Mouse (Mus musculus): ENCODE data around the gene Ovol1. TPM values are rescaled to one million over a fixed set of nuclear protein-coding genes. Genes with fewer than 3 reads are reported as not detected.

Gene Ovol1
- 0.83 and 1.3 TPM in 2 replicates for polyA plus RNA-seq (2016; fragmentation: Nextera tagmentation; extraction: Ambion mirVana)

GRCm38 (mm10) chr19:5560457-5561041 is at the start of gene Ovol1:
Gene Ovol1 (minus strand): TSS chr19:5560646.
- Histone ChIP-seq H3K36me3 (replicated peaks) (no peaks in the 10 kb centered on the region), H3K4me1 (peaks cover 24% of the 10 kb centered on the region), H3K27ac (replicated peaks) (no peak within 1 kb of the TSS), H3K27me3 (replicated peaks; ENCODE audit: low read depth, poor library complexity, severe bottlenecking) (peaks cover 100% of the 10 kb centered on the region), H3K4me3 (peak within 1 kb of the TSS; percentile 55), H3K9me3 (no peaks in the 10 kb centered on the region)
- peak; percentile 68 for DNase-seq (ENCODE audit: low spot score)
- under 1% methylated on average over 57 of the region's 57 CpGs for WGBS

- under 1% methylated on average over 55 of the region's 55 CpGs for WGBS
- Histone ChIP-seq H3K4me1 (peaks cover 23% of the 10 kb centered on the region), H3K27me3 (replicated peaks; ENCODE audit: low read depth, poor library complexity, severe bottlenecking) (no peaks in the 10 kb centered on the region), H3K27ac (replicated peaks) (peak within 1 kb of the TSS; percentile 100), H3K9me3 (no peaks in the 10 kb centered on the region), H3K36me3 (replicated peaks) (peaks cover 43% of the 10 kb centered on the region), H3K4me3 (peak within 1 kb of the TSS; percentile 86)
- DNase-seq (ENCODE audit: low spot score) = peak; percentile 94
Observed at GRCm38 (mm10) chr19:5609547-5610404, 49.3 kb upstream of the Ovol1 start, which contains the start of gene Kat5. Gene Kat5 (minus strand): TSS chr19:5610237.

GRCm38 (mm10) chr19:5609171-5609546 is 48.7 kb upstream of the Ovol1 start:
- DNase-seq (ENCODE audit: low spot score) = no peak
- peak overlapping the region; percentile 100 for H3K27ac ChIP-seq (replicated peaks)
- 66% methylated on average over 10 of the region's 10 CpGs for WGBS
- H3K4me1 ChIP-seq = peaks cover 23% of the 10 kb centered on the region
- peaks cover 49% of the 10 kb centered on the region for H3K36me3 ChIP-seq (replicated peaks)
- H3K4me3 ChIP-seq = peak overlapping the region; percentile 86
- no peaks in the 10 kb centered on the region for H3K27me3 ChIP-seq (replicated peaks; ENCODE audit: low read depth, poor library complexity, severe bottlenecking)
- H3K9me3 ChIP-seq = no peaks in the 10 kb centered on the region

- no peaks in the 10 kb centered on the region for H3K27me3 ChIP-seq (replicated peaks; ENCODE audit: low read depth, poor library complexity, severe bottlenecking)
- peak overlapping the region; percentile 100; the same call in 1 of the 2 replicates for H3K27ac ChIP-seq (replicated peaks)
- no peaks in the 10 kb centered on the region for H3K9me3 ChIP-seq
- H3K4me1 ChIP-seq = peaks cover 26% of the 10 kb centered on the region
- H3K36me3 ChIP-seq (replicated peaks) = peaks cover 54% of the 10 kb centered on the region
- H3K4me3 ChIP-seq = peak overlapping the region; percentile 86
- DNase-seq (ENCODE audit: low spot score) = no peak
- WGBS = 96% methylated on average over 13 of the region's 13 CpGs
Observed at GRCm38 (mm10) chr19:5608707-5609106, 48.3 kb upstream of the Ovol1 start.

GRCm38 (mm10) chr19:5607705-5608410 is 47.4 kb upstream of the Ovol1 start:
- 95% methylated on average over 26 of the region's 26 CpGs for WGBS
- Histone ChIP-seq H3K27me3 (replicated peaks; ENCODE audit: low read depth, poor library complexity, severe bottlenecking) (no peaks in the 10 kb centered on the region), H3K27ac (replicated peaks) (no peak overlapping the region), H3K36me3 (replicated peaks) (peaks cover 62% of the 10 kb centered on the region), H3K4me1 (peaks cover 34% of the 10 kb centered on the region), H3K4me3 (peak overlapping the region; percentile 86; the same call in 1 of the 2 replicates), H3K9me3 (no peaks in the 10 kb centered on the region)
- DNase-seq (ENCODE audit: low spot score) = no peak

- peaks cover 64% of the 10 kb centered on the region for H3K36me3 ChIP-seq (replicated peaks)
- no peak overlapping the region for H3K4me3 ChIP-seq
- no peak overlapping the region for H3K27ac ChIP-seq (replicated peaks)
- no peaks in the 10 kb centered on the region for H3K27me3 ChIP-seq (replicated peaks; ENCODE audit: low read depth, poor library complexity, severe bottlenecking)
- no peaks in the 10 kb centered on the region for H3K9me3 ChIP-seq
- DNase-seq (ENCODE audit: low spot score) = no peak
- 90% methylated on average over 8 of the region's 8 CpGs for WGBS
- H3K4me1 ChIP-seq = peaks cover 40% of the 10 kb centered on the region
Observed at GRCm38 (mm10) chr19:5606196-5606595, 45.8 kb upstream of the Ovol1 start.

GRCm38 (mm10) chr19:5605126-5605525 is 44.7 kb upstream of the Ovol1 start:
- peaks cover 30% of the 10 kb centered on the region for H3K4me1 ChIP-seq
- no peaks in the 10 kb centered on the region for H3K9me3 ChIP-seq
- peaks cover 64% of the 10 kb centered on the region for H3K36me3 ChIP-seq (replicated peaks)
- WGBS = 94% methylated on average over 7 of the region's 7 CpGs
- no peak overlapping the region for H3K4me3 ChIP-seq
- no peak for DNase-seq (ENCODE audit: low spot score)
- H3K27ac ChIP-seq (replicated peaks) = no peak overlapping the region
- no peaks in the 10 kb centered on the region for H3K27me3 ChIP-seq (replicated peaks; ENCODE audit: low read depth, poor library complexity, severe bottlenecking)

- Histone ChIP-seq H3K27ac (replicated peaks) (no peak overlapping the region), H3K4me1 (peaks cover 22% of the 10 kb centered on the region), H3K9me3 (no peaks in the 10 kb centered on the region), H3K4me3 (peak overlapping the region; percentile 86), H3K36me3 (replicated peaks) (peaks cover 60% of the 10 kb centered on the region), H3K27me3 (replicated peaks; ENCODE audit: low read depth, poor library complexity, severe bottlenecking) (no peaks in the 10 kb centered on the region)
- no peak for DNase-seq (ENCODE audit: low spot score)
- WGBS = 86% methylated on average over 7 of the region's 7 CpGs
Observed at GRCm38 (mm10) chr19:5603664-5604063, 43.2 kb upstream of the Ovol1 start.

GRCm38 (mm10) chr19:5601752-5602541 is 41.5 kb upstream of the Ovol1 start, which contains the start of gene Rnaseh2c:
Gene Rnaseh2c (plus strand): TSS chr19:5601873.
- Histone ChIP-seq H3K27ac (replicated peaks) (peak within 1 kb of the TSS; percentile 95), H3K4me1 (peaks cover 18% of the 10 kb centered on the region), H3K36me3 (replicated peaks) (peaks cover 43% of the 10 kb centered on the region), H3K27me3 (replicated peaks; ENCODE audit: low read depth, poor library complexity, severe bottlenecking) (no peaks in the 10 kb centered on the region), H3K4me3 (peak within 1 kb of the TSS; percentile 86), H3K9me3 (no peaks in the 10 kb centered on the region)
- WGBS = under 1% methylated on average over 64 of the region's 64 CpGs
- DNase-seq (ENCODE audit: low spot score) = peak; percentile 83

- 82% methylated on average over 4 of the region's 4 CpGs for WGBS
- peaks cover 18% of the 10 kb centered on the region for H3K4me1 ChIP-seq
Observed at GRCm38 (mm10) chr19:5599224-5599623, 38.8 kb upstream of the Ovol1 start.

GRCm38 (mm10) chr19:5591888-5592287 is 31.4 kb upstream of the Ovol1 start:
- Histone ChIP-seq H3K27ac (replicated peaks) (no peak overlapping the region), H3K4me3 (no peak overlapping the region), H3K36me3 (replicated peaks) (no peaks in the 10 kb centered on the region), H3K4me1 (no peaks in the 10 kb centered on the region), H3K27me3 (replicated peaks; ENCODE audit: low read depth, poor library complexity, severe bottlenecking) (no peaks in the 10 kb centered on the region), H3K9me3 (no peaks in the 10 kb centered on the region)
- DNase-seq (ENCODE audit: low spot score) = no peak
- 91% methylated on average over 6 of the region's 6 CpGs for WGBS

More at GRCm38 (mm10) chr19:5599224-5599623, 38.8 kb upstream of the Ovol1 start:
- Histone ChIP-seq H3K27ac (replicated peaks) (no peak overlapping the region), H3K4me3 (no peak overlapping the region), H3K36me3 (replicated peaks) (peaks cover 15% of the 10 kb centered on the region), H3K27me3 (replicated peaks; ENCODE audit: low read depth, poor library complexity, severe bottlenecking) (no peaks in the 10 kb centered on the region), H3K9me3 (no peaks in the 10 kb centered on the region)
- no peak for DNase-seq (ENCODE audit: low spot score)

All from embryonic facial prominence, embryonic 10.5 days (tissue).